Mouse (Mus musculus): ENCODE data around the gene Tenm2. TPM values are rescaled to one million over a fixed set of nuclear protein-coding genes. Genes with fewer than 3 reads are reported as not detected.

Gene Tenm2
- total RNA-seq, 2 experiments from 2014 or later: 71.1 to 107 TPM

DNA sequence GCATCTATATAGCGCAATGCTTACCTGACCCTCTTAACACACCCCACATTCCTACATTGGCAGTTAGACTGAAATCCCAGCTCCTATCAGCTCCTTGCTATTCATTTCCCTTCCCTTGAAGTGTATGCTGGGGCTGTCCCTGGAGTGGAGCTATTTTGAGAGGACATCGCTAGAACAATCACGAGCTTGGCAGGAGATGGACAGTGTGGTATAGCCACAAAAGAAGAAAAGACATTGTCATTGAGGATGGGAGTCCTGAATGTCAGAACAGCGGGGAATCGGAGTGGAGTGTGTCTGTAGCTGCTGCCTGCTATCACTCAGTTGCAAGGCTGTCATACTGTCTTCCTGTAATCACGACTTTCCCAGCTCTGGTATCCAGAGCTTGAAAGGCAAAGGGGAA is 1031.4 kb downstream of the Tenm2 start:
- DNase-seq (ENCODE audit: low spot score in 2 of 2): peak in 1 of 2 experiments; percentile 27
- intact Hi-C loops (cut with DNase I): no loop called here

DNA sequence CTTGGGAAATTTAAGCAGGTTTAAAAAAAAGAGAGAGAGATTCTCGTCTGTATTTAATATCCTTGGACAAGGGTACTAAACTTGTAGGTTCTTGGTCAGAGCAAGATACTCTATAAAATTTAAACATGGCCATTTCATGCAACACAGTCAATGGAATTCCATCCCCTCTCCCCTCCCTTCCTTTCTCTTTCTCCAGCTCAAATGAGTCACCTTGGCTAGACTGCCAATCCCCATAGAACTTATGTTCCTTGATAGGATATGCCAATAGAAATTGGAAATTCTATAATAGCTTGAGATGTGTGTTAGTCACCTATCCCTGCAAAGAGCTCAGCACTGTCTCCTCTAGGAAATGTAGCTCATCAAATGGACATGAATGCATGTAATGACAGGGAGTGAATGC is 1031.9 kb downstream of the Tenm2 start:
- intact Hi-C loops (cut with DNase I): no loop called here
- DNase-seq (ENCODE audit: low spot score in 2 of 2): no peak

DNA sequence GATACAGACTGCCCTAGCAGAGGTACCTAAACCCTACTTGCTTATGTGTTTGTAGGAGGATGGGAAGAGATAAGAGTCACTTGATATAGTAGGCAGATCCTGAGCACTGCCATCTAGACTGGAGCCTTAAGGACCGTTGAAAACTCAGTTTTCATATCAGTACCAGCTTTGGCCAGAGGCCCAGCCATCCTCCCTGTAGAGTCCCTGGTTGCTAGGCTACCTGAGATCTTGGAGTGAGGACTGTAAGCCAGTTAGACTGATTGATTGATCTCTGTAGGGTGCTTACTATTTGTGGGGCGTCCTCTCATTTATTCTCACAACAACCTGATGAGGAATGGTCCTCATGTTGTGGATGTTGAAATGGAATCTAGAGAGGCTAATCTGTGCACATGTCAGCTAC is 1041.4 kb downstream of the Tenm2 start:
- DNase-seq (ENCODE audit: low spot score in 2 of 2): no peak
- intact Hi-C loops (cut with DNase I): no loop called here

DNA sequence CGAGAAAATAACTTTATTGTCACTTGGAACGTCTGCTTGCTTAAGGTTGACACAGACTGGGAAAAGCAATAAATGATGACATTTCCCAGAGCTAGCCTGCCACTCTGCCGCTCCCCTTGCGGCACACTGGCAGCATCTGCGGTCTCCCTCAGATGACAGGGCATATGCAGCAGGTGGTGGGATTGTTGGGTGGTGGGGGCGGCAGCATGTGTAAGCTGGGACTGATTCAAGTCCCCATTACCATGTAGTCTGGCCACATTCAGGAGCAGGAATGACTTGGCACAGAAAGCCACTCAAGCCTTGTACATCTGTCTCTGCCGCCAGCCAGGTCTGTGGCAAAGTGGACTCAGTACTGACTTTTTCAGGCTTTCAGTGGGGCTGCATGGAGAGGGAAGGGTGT is 1059.7 kb downstream of the Tenm2 start:
- DNase-seq (ENCODE audit: low spot score in 2 of 2): peak in 1 of 2 experiments; percentile 41
- intact Hi-C loops (cut with DNase I): no loop called here

DNA sequence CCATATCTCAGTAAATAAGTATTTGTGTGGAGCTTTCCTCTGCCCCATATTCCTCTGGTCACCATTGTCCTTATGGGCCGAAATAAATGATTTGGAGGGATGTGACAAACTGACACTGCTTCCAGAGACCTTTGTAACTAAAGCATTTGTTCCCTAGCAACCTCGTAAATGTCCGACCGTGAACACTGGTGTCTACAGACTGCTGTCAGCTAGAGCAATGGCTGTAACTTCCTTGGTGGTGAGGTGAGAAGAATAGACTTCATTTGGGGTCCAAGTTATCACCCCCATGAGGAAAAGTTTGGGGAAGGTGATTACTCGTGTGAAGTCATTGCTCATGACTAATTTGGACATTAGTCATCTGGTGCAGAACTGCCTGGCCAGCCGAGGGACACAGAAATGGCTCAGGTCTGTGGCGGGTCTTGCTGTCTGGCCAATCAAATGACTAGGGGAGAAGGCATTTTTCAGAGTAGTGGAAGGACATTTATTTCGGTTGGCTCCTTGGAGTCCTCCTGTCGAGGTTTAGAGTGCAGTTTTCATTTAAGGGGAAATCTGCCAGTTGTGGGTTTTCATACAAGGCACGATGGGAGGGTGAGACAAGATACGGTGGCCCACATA is 1062.6 kb downstream of the Tenm2 start:
- no peak for DNase-seq (ENCODE audit: low spot score in 2 of 2)
- intact Hi-C loops (cut with DNase I): no loop called here

DNA sequence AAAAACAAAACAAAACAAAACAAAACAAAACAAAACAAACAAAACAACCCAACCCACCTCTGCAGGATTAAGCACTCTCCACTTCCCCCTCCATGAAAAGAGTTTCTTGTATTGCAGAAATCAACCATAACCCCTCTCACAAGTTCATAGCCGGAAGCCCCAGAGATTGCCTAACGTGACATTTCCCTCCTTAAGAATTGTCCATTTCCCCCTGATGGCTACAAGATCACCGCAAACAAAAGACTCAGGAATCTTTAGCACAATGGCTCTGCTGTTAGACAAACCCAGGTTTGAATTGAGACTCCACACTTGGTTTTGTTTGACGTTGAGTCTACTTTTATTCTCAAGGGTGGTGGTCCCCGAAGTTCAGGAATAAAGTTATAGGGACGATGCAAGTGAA is 1063.2 kb downstream of the Tenm2 start:
- intact Hi-C loops (cut with DNase I): no loop called here
- DNase-seq (ENCODE audit: low spot score in 2 of 2): no peak

DNA sequence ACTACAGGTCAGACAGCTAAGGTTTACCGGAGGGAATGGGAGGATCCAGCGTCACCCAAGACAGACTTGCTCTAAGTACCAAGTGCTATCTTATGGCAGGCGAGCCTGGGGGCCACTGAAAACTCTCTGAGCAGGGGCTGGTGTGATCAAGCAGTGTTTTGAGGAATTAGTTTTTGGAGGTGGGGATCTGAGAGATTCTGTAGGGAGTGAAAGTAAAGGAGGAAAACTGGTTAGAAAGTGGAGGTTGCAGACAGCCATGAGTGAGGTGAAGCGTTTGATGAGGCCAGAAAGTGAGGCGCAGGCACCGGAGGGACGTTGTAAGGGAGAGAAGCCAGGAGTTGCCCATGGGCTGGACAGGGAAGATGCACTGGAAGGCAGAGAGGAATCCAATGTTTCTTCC is 1063.8 kb downstream of the Tenm2 start:
- DNase-seq (ENCODE audit: low spot score in 2 of 2): no peak
- intact Hi-C loops (cut with DNase I): no loop called here

DNA sequence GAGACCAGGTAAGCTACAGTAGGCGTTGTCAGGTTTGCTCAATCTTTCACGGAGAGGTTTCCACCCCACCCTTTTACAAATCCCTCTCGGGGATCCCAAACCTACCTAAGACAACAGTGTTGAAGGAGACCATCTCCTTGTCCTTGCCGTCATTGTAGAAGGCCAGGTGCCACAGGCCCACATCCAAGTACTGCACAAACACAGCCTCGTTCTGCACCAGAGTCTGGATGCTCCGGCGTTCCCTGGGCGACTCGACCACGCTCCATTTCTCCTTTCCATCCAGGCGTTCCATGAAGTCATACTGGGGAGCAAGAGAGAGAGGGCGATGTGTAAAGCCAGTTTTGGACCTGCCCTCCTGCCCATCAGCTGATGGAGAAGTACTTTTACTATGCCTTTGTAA is 1064.5 kb downstream of the Tenm2 start:
- DNase-seq (ENCODE audit: low spot score in 2 of 2): no peak
- intact Hi-C loops (cut with DNase I): no loop called here

DNA sequence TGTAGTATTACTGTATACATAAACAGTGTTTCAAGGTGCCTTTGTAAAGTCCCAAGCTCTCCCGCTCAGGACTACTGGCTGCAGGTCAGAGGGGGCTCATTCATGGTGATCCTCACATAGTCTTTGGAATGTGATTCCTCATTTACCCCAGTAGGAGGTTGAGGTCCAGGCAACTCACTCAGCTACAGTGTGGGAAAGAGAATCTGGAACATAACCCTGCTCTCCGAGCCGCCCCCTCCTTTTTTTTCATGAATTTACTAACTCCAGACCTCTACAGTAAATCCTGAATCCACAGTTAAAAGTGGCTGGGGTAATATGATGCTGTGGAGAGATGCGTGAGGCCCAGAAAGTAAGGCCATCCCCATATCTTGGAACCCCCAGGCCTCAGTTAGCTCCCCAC is 1066.0 kb downstream of the Tenm2 start:
- no peak for DNase-seq (ENCODE audit: low spot score in 2 of 2)
- intact Hi-C loops (cut with DNase I): no loop called here

DNA sequence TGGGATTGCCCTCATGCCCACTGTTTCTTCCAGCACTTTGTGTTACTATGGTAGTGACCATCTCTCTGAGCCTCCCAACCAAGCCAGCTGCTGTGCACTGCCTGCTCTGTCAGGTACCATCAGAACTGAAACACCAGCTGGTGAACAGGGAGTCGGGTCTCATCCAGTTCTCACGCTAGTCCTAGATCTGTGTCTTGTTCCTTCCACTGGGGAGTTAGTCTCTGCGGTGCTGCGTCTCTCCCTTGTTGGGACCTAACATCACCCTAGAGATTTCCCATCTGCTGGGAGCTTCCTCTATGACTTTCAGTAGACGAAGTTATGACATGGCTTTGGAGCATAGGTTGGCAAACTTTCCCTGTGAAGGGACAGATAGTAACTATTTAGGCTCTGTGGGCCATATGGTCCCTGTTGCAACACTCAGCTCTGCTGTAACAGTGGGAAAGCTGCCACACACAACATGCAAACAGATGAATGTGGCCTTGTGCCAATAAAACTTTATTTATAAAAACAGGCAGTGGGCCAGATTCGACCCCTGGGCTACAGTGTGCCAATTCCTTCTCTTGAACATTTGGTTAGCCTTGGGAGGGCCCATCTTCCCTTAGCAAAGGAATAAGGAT is 1066.7 kb downstream of the Tenm2 start:
- DNase-seq (ENCODE audit: low spot score in 2 of 2): no peak
- intact Hi-C loops (cut with DNase I): no loop called here

DNA sequence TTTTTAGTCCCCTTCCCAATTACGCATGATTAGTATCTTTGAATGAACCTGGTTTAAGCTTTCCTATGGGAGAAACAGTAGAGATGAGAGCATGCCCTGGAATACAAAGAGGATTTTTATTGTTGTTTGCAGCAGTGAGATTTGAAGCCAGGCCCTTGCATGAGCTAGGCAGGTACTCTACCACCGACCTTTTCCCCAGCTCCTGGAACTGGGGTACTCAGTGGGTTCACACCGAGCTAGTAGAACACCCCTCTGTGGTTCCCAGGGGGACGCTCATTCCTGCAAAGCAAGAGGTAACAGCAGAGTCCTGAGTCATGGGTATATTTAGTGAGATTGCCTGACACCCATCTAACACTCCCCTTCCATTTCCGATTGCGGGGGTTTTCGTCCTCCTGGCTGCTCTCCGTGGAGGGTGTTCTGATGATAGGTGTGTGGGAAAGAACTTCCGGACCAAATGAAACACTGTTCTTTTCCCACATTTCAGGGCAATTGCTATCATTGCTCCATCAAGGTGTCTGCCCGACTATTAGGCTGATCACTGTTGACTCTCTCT is 1067.9 kb downstream of the Tenm2 start:
- intact Hi-C loops (cut with DNase I): no loop called here
- no peak for DNase-seq (ENCODE audit: low spot score in 2 of 2)

DNA sequence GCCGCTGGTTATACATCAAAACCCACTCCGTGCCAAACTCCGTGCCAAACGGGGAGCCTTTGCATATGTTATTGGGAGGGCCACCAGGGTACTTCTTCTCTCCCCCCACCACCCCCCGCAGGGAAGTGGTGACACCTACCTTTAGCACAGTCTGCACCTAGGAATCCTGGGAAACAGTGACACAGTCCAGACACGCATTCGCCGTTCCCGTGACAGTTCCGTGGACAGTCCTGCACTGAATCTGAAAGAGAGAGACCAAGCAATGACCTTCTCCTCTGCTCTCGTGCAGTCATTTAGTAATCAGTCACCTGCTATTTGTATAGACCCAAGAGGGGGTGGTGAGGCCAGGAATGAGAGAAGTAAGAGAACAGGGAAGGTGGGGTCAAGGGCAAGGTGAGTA is 1072.2 kb downstream of the Tenm2 start:
- no peak for DNase-seq (ENCODE audit: low spot score in 2 of 2)
- intact Hi-C loops (cut with DNase I): no loop called here

DNA sequence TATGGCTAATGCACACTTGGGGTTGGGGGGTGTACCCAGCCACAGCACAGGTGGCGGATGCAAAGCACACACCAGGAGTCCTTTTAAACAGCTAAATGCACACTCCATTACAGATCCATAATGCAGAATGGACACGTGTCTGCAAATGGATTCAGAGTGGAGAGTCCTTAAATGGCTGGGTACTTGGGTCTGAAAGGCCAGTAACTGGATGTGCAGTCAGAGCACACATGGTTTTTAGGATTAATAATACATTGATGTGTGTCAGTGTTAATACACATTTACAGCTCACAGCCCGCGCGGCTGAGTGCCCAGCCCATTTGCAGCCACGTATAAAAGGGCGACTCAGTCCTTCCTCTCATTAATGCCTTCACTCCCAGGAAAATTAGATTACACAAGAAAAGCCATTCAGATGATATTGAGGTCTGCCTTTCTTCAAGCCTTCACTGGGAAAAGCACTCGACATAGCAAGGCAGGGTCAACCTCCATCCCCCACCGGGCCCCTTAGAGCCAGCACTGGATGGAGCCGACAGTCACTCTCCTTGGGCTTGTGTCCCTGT is 1073.9 kb downstream of the Tenm2 start:
- DNase-seq (ENCODE audit: low spot score in 2 of 2): no peak
- intact Hi-C loops (cut with DNase I): no loop called here

DNA sequence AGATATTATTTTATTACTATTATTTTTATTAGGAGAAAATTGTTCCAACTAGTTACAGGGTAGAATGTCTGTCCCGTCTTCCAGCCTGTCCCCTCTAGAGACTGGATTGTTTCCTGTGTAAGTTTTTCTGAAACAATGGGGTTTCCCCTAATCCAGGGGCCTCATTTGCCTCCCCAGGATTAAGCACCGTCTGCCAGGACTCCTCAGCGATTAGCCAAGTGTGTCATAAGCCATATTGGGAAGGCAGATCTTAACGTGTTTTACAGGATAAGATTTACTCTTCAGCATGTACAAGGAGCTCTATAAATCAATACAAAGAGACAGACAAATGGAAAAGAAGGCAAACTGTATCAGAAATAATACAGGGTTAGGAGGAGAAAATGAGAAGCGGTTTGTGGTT is 1082.3 kb downstream of the Tenm2 start:
- intact Hi-C loops (cut with DNase I): no loop called here
- DNase-seq (ENCODE audit: low spot score in 2 of 2): no peak

DNA sequence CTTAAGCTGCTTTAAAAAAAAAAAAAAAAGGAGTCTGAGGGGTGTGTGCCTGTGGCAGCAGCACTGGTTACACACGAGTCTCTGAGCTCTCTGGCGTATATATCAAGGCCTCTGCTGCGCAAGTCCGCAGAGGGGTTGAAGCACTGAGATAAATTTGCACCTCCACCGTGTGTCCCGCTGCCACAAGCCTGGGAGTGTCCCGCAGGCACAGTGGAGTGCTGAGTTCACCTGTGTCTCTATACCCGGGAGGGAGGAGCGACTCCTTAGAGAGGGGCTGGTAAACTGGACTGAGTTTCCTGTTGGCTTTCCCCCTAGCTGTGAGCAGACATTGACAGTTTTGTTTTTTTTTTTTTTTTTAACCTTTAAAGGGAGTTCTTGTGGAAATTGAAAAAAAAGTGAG is 1082.8 kb downstream of the Tenm2 start:
- DNase-seq (ENCODE audit: low spot score in 2 of 2): no peak
- intact Hi-C loops (cut with DNase I): no loop called here

DNA sequence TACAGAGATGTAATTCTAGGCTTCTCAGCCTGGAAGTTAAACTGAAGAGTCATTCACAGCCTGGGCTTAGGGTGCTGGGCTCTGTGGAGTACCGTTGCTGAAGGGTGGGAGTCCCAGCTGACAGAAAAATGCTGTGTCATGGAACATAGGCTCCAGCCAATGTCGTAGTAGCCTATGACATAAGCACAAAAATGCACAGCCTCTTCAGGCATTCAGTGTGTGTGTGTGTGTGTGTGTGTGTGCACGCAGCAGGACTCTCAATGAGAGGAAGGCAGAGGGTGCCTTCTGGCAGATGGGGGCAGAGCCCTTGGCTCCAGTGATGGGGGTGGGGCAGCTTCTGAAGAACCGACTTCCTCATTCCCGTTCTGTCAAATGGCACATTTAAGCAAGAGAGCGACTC is 1083.5 kb downstream of the Tenm2 start:
- intact Hi-C loops (cut with DNase I): no loop called here
- DNase-seq (ENCODE audit: low spot score in 2 of 2): peak in 1 of 2 experiments; percentile 17

DNA sequence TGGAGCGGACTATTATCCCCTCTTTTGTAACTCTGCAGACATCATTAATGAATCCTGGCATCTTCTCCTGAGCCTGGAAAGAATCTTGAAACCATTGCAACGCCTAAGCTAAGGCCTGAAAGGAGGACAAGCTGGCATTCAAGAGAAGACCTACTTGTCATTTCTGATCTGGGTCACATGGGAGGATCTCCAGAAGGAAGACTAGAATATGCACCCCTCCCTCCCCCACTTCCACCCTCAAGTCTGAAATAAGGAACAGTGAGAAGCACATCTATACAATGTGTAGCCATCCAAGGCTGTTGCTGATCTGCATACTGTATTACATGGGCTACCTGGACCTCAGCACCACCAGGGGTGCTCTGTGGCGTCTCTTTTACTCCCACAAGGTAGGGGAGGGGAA is 1086.7 kb downstream of the Tenm2 start:
- intact Hi-C loops (cut with DNase I): no loop called here
- peak in 1 of 2 experiments; percentile 38 for DNase-seq (ENCODE audit: low spot score in 2 of 2)

DNA sequence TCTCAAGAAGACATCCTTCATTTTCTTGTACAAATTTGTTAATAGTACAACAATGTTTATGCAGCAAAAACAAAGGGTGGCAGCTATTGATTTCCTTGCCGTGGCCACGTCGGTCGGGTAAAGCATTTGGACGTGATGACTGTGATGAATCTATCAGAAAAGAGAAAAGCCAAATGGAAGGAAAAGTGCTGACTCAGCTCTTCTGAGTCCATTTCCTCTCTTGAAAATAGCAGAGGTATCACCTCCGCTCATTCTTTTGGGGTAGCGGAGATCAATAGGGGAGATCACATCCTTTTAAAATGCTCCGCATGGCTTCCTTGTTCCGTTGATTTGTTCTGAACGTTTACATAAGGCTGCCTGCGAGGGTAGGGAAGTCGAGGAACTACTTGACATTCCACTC is 1090.7 kb downstream of the Tenm2 start:
- intact Hi-C loops (cut with DNase I): no loop called here
- no peak for DNase-seq (ENCODE audit: low spot score in 2 of 2)

DNA sequence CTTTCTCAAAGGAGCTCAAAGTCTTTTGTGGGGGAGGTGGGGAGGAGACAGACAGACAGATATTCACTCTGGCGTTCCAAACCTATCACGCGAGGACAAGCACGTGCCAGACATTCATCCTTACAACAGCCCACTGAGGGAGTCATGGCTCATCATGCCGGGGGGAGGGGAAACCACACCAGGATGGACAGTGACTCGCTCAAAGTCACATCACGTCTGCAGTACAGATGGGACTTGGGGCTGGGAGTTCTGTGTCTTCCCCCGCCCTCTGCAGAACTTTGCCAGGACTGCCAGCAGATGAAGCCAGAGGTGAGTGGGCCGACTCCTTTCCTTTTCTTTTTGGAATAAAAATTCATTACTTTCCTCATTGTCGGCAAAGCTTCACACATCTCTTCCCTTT is 1095.4 kb downstream of the Tenm2 start:
- DNase-seq (ENCODE audit: low spot score in 2 of 2): peak in 1 of 2 experiments; percentile 25
- intact Hi-C loops (cut with DNase I): no loop called here

DNA sequence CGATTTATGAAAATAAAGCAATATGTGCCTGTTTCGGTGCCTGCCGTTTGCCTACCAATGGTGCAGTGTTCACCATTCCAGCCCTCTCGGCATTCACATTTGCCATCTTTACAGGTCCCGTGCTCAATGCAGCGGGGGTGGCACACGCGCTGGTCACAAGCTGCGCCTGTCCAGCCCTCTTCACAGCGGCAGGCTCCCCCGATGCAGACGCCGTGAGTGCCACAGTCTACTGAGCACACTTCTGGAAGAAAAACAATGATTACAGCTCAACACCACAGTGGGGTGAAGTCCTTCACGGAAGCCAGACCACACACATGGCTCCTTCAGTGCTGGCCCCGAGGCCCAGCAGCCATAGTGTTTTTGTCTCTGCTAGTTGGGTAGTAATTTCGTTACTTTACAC is 1096.2 kb downstream of the Tenm2 start:
- intact Hi-C loops (cut with DNase I): no loop called here
- DNase-seq (ENCODE audit: low spot score in 2 of 2): no peak

DNA sequence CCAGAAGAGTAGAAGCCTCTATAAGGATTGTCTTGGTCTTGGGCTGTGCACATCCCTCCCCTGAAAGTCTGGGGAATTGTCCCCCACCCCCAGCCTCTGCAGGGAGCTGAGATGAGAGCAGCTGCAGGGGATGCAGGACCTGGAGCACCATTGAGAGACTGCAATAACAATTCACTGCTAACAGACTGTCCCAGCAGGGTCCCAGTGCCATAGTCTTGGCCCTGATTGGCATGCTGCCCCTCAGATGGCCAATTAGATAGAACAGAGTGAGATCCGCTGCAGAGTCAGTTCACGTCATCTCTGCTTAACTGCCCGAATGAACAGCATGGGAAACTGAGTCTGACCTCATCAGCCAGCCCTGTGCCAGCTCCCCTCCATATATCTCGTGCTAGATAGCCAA is 1097.9 kb downstream of the Tenm2 start:
- DNase-seq (ENCODE audit: low spot score in 2 of 2): no peak
- intact Hi-C loops (cut with DNase I): no loop called here
